In the genomic region with DNA sequence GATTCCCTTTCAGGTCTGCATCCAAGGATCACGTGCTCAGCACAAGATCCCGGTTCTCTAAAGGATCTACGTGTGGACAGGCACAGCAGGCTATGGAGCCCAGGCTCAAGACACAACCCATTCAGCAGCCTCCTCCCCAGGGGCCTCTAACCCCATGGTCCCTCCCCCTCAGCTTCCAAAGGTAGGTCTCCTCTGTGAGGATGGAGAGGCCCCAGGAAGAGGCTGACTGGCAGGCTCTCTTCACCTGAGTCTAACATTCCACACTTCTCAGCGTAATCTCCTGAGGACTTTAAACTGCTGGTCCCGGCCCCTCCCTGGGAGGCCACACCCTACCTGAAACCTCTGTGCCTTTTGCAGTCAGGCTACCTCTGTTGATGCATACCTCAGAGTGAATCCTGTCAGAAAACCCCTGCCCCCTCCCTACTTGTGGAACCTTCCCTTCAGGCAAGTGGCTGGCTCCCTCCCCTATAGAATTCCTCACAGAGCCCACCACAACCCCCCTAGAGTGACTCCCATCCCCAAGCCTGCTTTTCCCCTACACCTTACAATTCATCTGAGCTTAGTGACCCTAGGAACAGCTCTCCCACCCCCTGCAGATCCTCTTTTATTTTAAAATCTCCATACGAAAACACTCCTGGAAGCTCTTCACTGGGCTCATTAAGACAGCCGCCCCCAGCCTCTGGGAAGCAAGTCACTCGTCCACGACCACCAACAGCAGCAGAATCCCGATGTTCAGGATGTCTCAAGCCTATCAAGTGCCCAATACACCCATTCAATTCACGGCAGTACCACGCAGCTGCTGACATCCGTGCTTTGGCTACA, we compare ENCODE assay signal across 10 mouse cellular contexts. TPM values are rescaled to one million over a fixed set of nuclear protein-coding genes. Genes with fewer than 3 reads are reported as not detected.
A peak's percentile ranks its signal among the peaks of the same experiment; 100 is the strongest.
DNase-seq lines count a peak whose midpoint lies in the region; ATAC-seq lines count a peak whose summit lies in the region.
"Had no signal": no experiment of that assay in that cellular context is flagged by ENCODE, and none has a peak within 500 bp of the region (broad histone marks: within the 10 kb centered on the region; RNA-seq: fewer than 3 reads in every experiment).

No protein-coding gene starts in this region.

- peaks cover 16% of the 10 kb centered on the region for H3K4me1 ChIP-seq in kidney, embryonic 14.5 days (ENCODE audit: control insufficient read depth, insufficient read depth, low read length)
- peaks cover 4% of the 10 kb centered on the region; the same call in 1 of the 2 replicates for H3K4me1 ChIP-seq in embryonic facial prominence, embryonic 11.5 days (ENCODE audit: control insufficient read depth, insufficient read depth, low read length)
- peaks cover 69% of the 10 kb centered on the region for H3K4me1 ChIP-seq in liver, embryonic 13.5 days (replicated peaks)

- WGBS in kidney, embryonic 14.5 days = 16% methylated on average over 13 of the region's 13 CpGs
- WGBS in embryonic facial prominence, embryonic 11.5 days = 11% methylated on average over 13 of the region's 13 CpGs
- WGBS in liver, embryonic 13.5 days (ENCODE audit: insufficient replicate concordance) = 50% methylated on average over 13 of the region's 13 CpGs

- H3K27ac ChIP-seq in kidney, embryonic 14.5 days (ENCODE audit: low read depth, low read length) = no peak overlapping the region
- H3K27ac ChIP-seq in embryonic facial prominence, embryonic 11.5 days (replicated peaks; ENCODE audit: low read depth, low read length) = no peak overlapping the region
- H3K27ac ChIP-seq in liver, embryonic 13.5 days = 0 out of 2 replicates have a peak overlapping the region, but pooled peaks have one; percentile 24

- H3K9me3 ChIP-seq in kidney, embryonic 14.5 days (ENCODE audit: control insufficient read depth, low read length) = no peaks in the 10 kb centered on the region
- no peaks in the 10 kb centered on the region for H3K9me3 ChIP-seq in embryonic facial prominence, embryonic 11.5 days (replicated peaks; ENCODE audit: control insufficient read depth, low read length)
- no peaks in the 10 kb centered on the region for H3K9me3 ChIP-seq in liver, embryonic 13.5 days (replicated peaks)

- H3K9ac ChIP-seq in kidney, embryonic 14.5 days (ENCODE audit: low read depth, low read length) = 0 out of 2 replicates have a peak overlapping the region, but pooled peaks have one; percentile 12
- no peak overlapping the region for H3K9ac ChIP-seq in embryonic facial prominence, embryonic 11.5 days (replicated peaks; ENCODE audit: low read length)
- peak overlapping the region; percentile 5; the same call in 1 of the 2 replicates for H3K9ac ChIP-seq in liver, embryonic 13.5 days

- no peaks in the 10 kb centered on the region for H3K36me3 ChIP-seq in kidney, embryonic 14.5 days (ENCODE audit: control insufficient read depth, insufficient read depth, low read length)
- no peaks in the 10 kb centered on the region for H3K36me3 ChIP-seq in embryonic facial prominence, embryonic 11.5 days (replicated peaks; ENCODE audit: control insufficient read depth, insufficient read depth, low read depth, low read length)
- H3K36me3 ChIP-seq in liver, embryonic 13.5 days = no peaks in the 10 kb centered on the region

- H3K4me3 ChIP-seq in kidney, embryonic 14.5 days (ENCODE audit: low read length) = peak overlapping the region; percentile 7; the same call in 1 of the 2 replicates
- no peak overlapping the region for H3K4me3 ChIP-seq in embryonic facial prominence, embryonic 11.5 days (ENCODE audit: low read depth, low read length)
- peak overlapping the region; percentile 5; the same call in 1 of the 2 replicates for H3K4me3 ChIP-seq in liver, embryonic 13.5 days (replicated peaks)

- H3K4me2 ChIP-seq in kidney, embryonic 14.5 days (replicated peaks; ENCODE audit: low read depth, low read length) = peak overlapping the region; percentile 17
- H3K4me2 ChIP-seq in embryonic facial prominence, embryonic 11.5 days (ENCODE audit: low read depth, low read length) = no peak overlapping the region
- peak overlapping the region; percentile 99 for H3K4me2 ChIP-seq in liver, embryonic 13.5 days

- ATAC-seq in kidney, embryonic 14.5 days (ENCODE audit: low FRiP score, low TSS enrichment) = no peak
- ATAC-seq in embryonic facial prominence, embryonic 11.5 days (replicated peaks; ENCODE audit: insufficient number of reproducible peaks, low FRiP score, low TSS enrichment, low read depth) = no peak
- no peak for ATAC-seq in liver, embryonic 13.5 days (ENCODE audit: low read depth)
- ATAC-seq: inflammation-experienced regulatory T-cells, adult 6 months had no signal

- peaks cover 51% of the 10 kb centered on the region for H3K27me3 ChIP-seq in kidney, embryonic 14.5 days (ENCODE audit: control insufficient read depth, insufficient read depth, low read length)
- peaks cover 29% of the 10 kb centered on the region for H3K27me3 ChIP-seq in embryonic facial prominence, embryonic 11.5 days (ENCODE audit: control insufficient read depth, insufficient read depth, low read length)
- H3K27me3 ChIP-seq in liver, embryonic 13.5 days = peaks cover 17% of the 10 kb centered on the region

- DNase-seq in kidney, adult 9 months = no peak
- peak; percentile 87 for DNase-seq in ES-CJ7 (ENCODE audit: low read depth, low spot score)
- peak; percentile 13 for DNase-seq in embryonic facial prominence, embryonic 11.5 days (ENCODE audit: low spot score)
- no peak for DNase-seq in liver, embryonic 13.5 days
- no peak for DNase-seq in frontal cortex, postnatal 25 days (ENCODE audit: low spot score in 2 of 2)
- DNase-seq in urinary bladder, postnatal 10 days (ENCODE audit: low spot score) = no peak
- DNase-seq in adrenal gland, postnatal 10 days = no peak
- DNase-seq: left cerebral cortex, postnatal 4 days had no signal

RNA-seq across cellular contexts. Expression of gene Podxl, which starts 3.4 kb away (rescaled TPM):
- polyA plus RNA-seq in kidney, embryonic 14.5 days (2014; fragmentation: Nextera tagmentation; extraction: Ambion mirVana) = 34.6 and 41.0 TPM in 2 replicates
- 8.2 and 8.4 TPM in 2 replicates for polyA plus RNA-seq in embryonic facial prominence, embryonic 11.5 days (2014; fragmentation: Nextera tagmentation; extraction: Ambion mirVana)
- polyA plus RNA-seq in liver, embryonic 13.5 days (2015; fragmentation: Nextera tagmentation; extraction: Ambion mirVana) = 10.9 and 13.5 TPM in 2 replicates
- 10 to 100 TPM; 37.7 to 45.5 TPM for total RNA-seq in adrenal gland, postnatal 10 days (2021)

Comparison
In these comparisons a context has a peak if more than half of its experiments do, and no peak if none do; other contexts are left out.
1. DNase-seq: peak in ES-CJ7 (single experiment) and embryonic facial prominence, embryonic 11.5 days (single experiment); none in kidney, adult 9 months (single experiment), liver, embryonic 13.5 days (single experiment), frontal cortex, postnatal 25 days (0 of 2), urinary bladder, postnatal 10 days (single experiment) and adrenal gland, postnatal 10 days (single experiment).